Mouse (Mus musculus): ENCODE data around the gene Olfr789.

- TF ChIP-seq TAL1 (IDR thresholded peaks at IDR 0.05; ENCODE audit: low read length) (no peak), GATA1 (IDR thresholded peaks at IDR 0.05; ENCODE audit: low read length) (no peak)
These were observed 5.5 kb downstream of the Olfr789 start for GRCm38 (mm10) chr10:129490101-129490500.

All from erythroblast, embryonic 14.5 days (primary cell).